Mouse (Mus musculus) telencephalon, adult 2 months (tissue): ENCODE data around the gene Mbtd1.

ENCODE experiments used
- DNase-seq: peaks from one replicate; pipeline ENCODE4 v3.0.0-alpha.2; 2011; ENCODE audit warnings: low read depth, low spot score

The Mbtd1 gene

GRCm38 (mm10) chr11:93948887-93949567 is 63.4 kb downstream of the Mbtd1 start:
- no peak for DNase-seq

- no peak for DNase-seq
Measured at GRCm38 (mm10) chr11:93950045-93950444, 64.4 kb downstream of the Mbtd1 start.

- DNase-seq, result no peak
Measured at GRCm38 (mm10) chr11:93952376-93952775, 66.7 kb downstream of the Mbtd1 start.

- DNase-seq, result no peak
Measured at GRCm38 (mm10) chr11:93954738-93955255, 69.1 kb downstream of the Mbtd1 start.

- DNase-seq, result peak; percentile 70
Measured at GRCm38 (mm10) chr11:93955256-93956150, 69.9 kb downstream of the Mbtd1 start.

GRCm38 (mm10) chr11:93956159-93956558 is 70.5 kb downstream of the Mbtd1 start, which contains the start of gene Nme2:
Gene Nme2 (minus strand): TSS chr11:93956259.
- no peak for DNase-seq

- no peak for DNase-seq
Measured at GRCm38 (mm10) chr11:93957031-93957555, 71.4 kb downstream of the Mbtd1 start.

GRCm38 (mm10) chr11:93957746-93958145 is 72.1 kb downstream of the Mbtd1 start:
- DNase-seq, result no peak

GRCm38 (mm10) chr11:93961482-93961881 is 75.8 kb downstream of the Mbtd1 start:
- no peak for DNase-seq

GRCm38 (mm10) chr11:93963013-93963412 is 77.4 kb downstream of the Mbtd1 start:
- DNase-seq, result no peak

GRCm38 (mm10) chr11:93965391-93965790 is 79.7 kb downstream of the Mbtd1 start:
- DNase-seq, result peak; percentile 68

GRCm38 (mm10) chr11:93967381-93967780 is 81.7 kb downstream of the Mbtd1 start:
- DNase-seq, result no peak

GRCm38 (mm10) chr11:93968005-93968847 is 82.6 kb downstream of the Mbtd1 start, which contains the start of the genes Gm20390 and Nme1:
Gene Gm20390 (minus strand): TSS chr11:93968293.
Gene Nme1 (minus strand): TSS chr11:93968521.
- peak; percentile 99 for DNase-seq

GRCm38 (mm10) chr11:93968848-93969128 is 83.1 kb downstream of the Mbtd1 start:
- DNase-seq, result no peak

GRCm38 (mm10) chr11:93969171-93969570 is 83.5 kb downstream of the Mbtd1 start:
- no peak for DNase-seq

- DNase-seq, result no peak
Measured at GRCm38 (mm10) chr11:93969799-93970198, 84.1 kb downstream of the Mbtd1 start.

- no peak for DNase-seq
Measured at GRCm38 (mm10) chr11:93972951-93973350, 87.3 kb downstream of the Mbtd1 start.

GRCm38 (mm10) chr11:93979502-93980049 is 93.9 kb downstream of the Mbtd1 start:
- DNase-seq, result no peak

GRCm38 (mm10) chr11:93984619-93985018 is 99.0 kb downstream of the Mbtd1 start:
- no peak for DNase-seq

GRCm38 (mm10) chr11:93985265-93985664 is 99.6 kb downstream of the Mbtd1 start:
- no peak for DNase-seq

- DNase-seq, result no peak
Measured at GRCm38 (mm10) chr11:93986298-93986697, 100.6 kb downstream of the Mbtd1 start.
